Mouse (Mus musculus) right cerebral cortex, postnatal 36 days (tissue): Measurements from ENCODE around the gene Kcnma1.

Experiments
- DNase-seq, 2 experiments: peaks; one replicate each; pipeline ENCODE4 v3.0.0; 2022; ENCODE audit warnings: low spot score in 2 of 2, mixed read lengths in 1 of 2

Gene Kcnma1

GRCm38 (mm10) chr14:23966471-23966870 lies 47.8 kb downstream of the Kcnma1 start:
- peak; percentile 61 to 74 for DNase-seq

- DNase-seq = no peak
Measured at GRCm38 (mm10) chr14:23959061-23959460, 55.2 kb downstream of the Kcnma1 start.

DNA sequence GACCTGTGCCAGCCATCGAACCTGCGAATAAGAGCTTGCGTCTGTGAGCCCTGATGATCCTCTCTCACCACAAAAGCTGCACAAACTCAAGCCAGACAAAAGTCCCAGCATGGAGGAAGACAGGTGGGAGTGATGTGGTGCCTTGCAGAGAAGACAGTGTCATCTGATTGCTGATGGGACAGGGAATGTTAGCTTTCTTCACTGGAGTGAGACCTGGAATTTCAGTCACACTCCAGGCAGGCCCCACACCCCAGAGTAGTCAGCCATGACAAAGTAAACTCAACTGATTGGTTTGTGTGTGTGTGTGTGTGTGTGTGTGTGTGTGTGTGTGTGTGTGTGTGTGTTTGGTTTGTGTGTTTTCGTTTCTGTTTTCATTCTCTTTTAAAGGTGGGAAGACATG lies 57.0 kb downstream of the Kcnma1 start:
- no peak for DNase-seq

DNA sequence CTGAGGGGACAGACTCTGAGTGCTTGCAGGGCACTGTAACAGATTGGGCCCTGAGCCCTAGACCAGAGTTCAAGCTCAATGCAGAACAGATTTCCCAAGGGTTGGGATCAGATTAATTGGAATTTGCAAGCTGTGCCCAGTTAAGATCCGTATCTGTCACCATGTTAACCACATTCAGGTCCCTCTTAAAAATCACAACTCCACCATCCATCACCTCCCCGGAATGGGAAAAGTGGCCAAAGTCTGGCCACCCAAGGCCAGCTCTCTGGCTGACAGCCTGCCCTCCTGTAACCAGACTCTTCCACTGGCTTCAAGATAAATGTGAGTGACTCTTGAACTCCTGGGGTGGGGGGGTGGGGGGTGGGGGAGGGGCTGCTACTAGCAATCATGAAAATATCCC lies 70.4 kb downstream of the Kcnma1 start:
- DNase-seq = no peak

DNA sequence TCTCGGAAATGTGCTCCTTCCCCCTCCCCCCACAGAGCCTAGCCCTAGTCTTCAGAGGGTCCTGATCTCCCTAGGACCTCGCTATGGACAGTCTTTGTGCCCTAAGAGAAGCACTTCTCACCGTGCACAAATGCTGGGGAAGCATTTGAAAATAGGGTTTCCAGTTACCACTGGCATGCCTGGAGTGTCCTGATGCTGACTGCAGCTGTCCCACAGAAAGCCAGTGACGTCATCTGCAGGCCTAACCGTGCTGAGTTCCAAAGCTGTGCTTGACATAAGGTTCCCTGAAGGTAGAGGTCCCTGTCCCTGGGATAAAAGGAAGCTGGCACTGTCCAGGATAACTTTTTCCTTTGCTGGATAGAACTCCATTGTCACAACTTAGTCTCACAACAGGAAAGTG lies 71.1 kb downstream of the Kcnma1 start:
- no peak for DNase-seq

- no peak for DNase-seq
Measured at GRCm38 (mm10) chr14:23942103-23942502, 72.2 kb downstream of the Kcnma1 start.

- DNase-seq = no peak
Measured at GRCm38 (mm10) chr14:23935016-23935415, 79.3 kb downstream of the Kcnma1 start.

GRCm38 (mm10) chr14:23931671-23932071 lies 82.6 kb downstream of the Kcnma1 start:
- no peak for DNase-seq

- no peak for DNase-seq
Measured at GRCm38 (mm10) chr14:23929168-23929567, 85.1 kb downstream of the Kcnma1 start.

GRCm38 (mm10) chr14:23923356-23923755 lies 90.9 kb downstream of the Kcnma1 start:
- peak in 1 of 2 experiments; percentile 34 for DNase-seq

DNA sequence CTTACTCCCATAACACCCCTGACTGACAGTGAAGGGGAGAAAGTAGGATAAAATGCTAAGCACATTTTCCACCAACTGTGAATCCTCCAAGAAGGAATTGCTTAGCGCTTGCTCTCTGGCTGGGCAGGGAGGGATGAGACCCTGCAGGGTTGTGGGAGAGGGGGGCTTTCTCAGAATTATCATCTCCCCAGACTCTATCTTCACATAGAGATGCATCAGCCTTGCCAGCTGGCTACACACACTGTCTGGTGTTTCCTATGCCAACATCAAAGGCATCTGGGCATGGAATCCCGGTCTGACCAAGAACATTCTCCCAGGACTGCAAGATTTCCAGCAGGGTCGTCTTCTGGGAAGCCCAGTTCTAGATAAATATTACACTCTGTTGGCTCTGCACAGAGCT lies 91.5 kb downstream of the Kcnma1 start:
- DNase-seq = no peak

DNA sequence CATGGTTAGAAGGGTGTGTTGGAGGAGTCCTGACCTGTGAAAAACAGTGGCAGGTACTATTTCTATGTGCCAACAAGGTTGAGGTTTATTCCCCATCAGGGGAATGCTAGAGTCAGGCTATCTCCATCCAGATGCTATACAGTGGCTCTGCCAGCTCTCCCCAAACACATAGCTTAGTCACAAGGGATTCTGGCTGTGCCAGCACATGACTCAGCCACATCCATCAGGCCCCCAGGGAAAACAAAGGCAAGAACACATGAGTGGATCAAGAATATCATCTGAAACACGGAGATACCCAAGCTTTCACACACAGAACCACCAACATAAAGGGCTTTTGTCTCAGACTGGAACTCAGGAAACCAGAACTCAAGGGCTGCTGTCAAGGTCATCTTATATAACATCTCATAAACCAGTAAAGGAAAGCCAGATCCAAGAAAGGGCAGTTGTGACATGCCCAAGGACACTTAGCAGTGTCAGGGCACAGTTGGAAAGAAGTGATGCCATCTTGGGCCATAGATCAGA lies 103.1 kb downstream of the Kcnma1 start:
- peak; percentile 45 to 46 for DNase-seq

- DNase-seq = no peak
Measured at GRCm38 (mm10) chr14:23908564-23908963, 105.7 kb downstream of the Kcnma1 start.

DNA sequence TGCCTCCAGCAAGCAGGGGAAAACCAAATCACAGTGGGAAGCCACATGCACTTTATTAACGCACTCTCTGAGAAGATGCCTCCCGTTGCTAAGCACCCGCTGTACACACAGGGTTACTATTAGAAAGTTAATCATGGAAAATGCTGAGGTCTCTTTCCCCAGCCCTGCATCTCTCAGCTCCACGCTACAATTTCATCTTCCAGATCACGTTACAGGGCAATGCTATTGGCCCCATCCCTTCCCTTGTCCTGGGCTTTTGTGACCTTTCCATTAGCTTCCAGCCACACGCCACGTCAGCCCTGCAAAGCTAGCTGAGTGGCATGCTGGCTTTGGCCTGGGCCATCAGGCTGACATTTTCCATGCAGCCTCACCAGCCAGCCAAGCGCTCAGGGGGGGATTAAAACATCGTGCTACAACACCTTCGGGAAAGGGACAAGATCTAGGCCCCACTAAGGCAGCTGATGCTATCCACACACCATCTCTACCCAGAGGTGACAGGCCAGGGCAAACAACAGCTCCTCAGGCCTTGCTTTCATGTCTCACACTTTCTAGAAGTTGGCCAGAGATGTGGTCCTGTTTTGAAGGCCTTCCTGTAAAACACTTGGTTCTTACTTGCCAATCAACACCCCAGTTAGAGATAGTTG lies 111.5 kb downstream of the Kcnma1 start:
- no peak for DNase-seq

DNA sequence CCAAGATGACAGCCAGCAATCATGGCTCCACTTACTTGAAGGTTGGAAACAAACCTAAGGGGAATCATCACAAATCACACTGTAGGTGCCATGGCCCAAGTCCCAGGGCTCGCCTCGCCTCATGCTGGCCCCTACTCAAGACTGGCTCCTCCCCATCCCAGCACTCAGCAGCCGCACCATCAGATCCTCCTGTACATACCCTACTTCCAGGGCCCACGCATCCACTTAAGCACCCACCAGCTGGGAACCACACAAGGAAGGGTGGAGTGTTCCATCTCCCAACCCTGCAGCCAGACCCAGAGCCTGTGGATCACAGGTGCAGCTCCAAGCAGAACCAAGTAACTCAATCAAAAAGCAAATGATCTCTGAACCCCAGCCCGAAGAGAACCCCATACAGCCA lies 114.8 kb downstream of the Kcnma1 start:
- no peak for DNase-seq

GRCm38 (mm10) chr14:23897815-23898214 lies 116.5 kb downstream of the Kcnma1 start:
- peak; percentile 66 to 76 for DNase-seq

GRCm38 (mm10) chr14:23896036-23896435 lies 118.3 kb downstream of the Kcnma1 start:
- no peak for DNase-seq

DNA sequence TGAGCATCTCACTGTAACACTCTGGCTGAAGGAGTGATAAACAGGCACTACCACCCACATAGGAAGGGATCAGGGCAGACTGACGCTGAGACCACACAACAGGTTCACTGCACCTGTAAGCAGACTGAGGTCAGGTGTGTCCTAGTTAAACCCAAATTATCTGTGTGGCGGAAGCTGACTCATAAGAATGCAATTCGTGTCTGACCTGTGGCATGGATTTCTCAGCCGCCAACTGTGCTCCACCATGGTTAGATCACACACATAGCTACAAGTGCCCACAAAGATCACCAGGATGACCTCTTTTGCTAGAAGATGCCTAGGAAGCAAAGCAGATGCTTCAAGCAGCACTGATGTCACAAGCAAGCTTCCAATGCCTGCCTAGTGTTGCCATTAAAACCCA lies 128.2 kb downstream of the Kcnma1 start:
- no peak for DNase-seq

DNA sequence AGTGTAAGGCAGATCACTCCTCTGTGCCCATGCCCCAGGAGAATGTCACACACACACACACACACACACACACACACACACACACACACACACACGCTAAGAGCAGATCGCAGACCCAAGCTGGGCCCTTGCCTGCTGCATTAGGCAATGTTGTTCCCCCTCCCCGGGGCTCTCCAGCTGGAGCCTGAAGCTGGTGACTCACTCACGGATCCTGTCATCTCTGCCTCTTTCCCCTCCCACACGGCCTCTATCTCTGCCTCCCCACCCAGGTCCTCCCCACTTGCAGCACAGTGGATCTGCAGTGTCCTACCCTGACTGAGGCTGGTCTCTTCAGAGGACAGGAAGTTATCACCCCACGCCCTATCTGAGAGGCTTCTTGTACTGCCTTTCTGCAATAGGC lies 128.8 kb downstream of the Kcnma1 start:
- peak; percentile 83 to 85 for DNase-seq

DNA sequence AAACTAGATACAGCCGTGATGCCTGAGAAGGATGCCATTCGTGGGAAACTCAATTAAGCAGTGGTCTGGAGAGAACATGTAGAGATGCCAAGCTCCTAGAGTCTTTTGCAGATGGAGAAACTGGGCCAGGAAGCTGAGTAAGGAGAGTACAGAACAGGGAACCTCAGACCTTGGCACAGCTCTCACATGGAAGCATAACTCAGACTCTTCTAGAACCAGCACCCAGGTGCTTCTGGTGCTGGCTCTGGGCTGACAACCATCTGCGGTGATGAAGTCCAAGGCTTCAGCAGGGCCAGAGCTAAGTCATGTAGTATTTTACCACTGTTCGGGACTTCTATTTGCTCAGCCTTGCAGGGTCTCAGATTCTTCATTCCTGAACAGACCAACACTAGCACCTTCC lies 129.2 kb downstream of the Kcnma1 start:
- peak in 1 of 2 experiments; percentile 24 for DNase-seq

DNA sequence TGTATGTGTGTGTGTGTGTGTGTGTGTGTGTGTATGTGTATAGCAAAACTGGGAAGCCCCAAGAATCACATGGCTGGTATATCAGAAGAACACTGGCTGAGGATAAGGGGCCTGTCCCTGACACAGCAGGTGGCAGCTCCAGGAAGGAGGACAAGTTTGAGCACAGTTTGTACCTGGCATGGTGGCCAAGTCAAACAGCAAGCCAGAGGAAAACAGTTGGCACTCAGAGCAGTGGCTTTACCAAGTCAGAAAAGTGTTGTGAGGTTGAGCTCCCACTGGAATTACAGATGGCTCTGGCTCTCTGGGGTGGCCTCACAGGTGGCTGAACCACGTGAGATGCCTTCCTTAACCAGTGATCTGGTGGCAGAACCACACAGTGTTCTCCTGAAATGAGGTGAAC lies 132.3 kb downstream of the Kcnma1 start:
- DNase-seq = no peak

- no peak for DNase-seq
Measured at GRCm38 (mm10) chr14:23879331-23879730, 135.0 kb downstream of the Kcnma1 start.

DNA sequence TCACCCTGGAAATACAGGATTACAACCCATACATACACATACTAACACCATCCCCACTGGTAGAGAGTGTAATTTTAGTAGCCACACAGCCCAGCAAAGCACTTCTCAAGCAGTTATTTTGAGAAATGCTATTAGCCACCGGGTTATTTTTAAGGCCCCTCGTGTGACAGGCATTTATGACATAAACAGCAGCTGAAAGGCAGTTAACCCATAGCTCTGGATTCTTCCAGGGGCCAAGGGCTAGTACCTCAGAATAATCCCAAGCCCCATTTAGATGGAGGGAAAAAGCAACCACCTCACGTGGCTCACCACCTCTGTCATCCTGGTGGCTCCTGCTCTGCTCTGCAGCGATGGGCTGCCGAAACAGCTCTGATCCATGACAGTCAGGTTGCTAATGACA lies 136.7 kb downstream of the Kcnma1 start:
- DNase-seq = no peak

DNA sequence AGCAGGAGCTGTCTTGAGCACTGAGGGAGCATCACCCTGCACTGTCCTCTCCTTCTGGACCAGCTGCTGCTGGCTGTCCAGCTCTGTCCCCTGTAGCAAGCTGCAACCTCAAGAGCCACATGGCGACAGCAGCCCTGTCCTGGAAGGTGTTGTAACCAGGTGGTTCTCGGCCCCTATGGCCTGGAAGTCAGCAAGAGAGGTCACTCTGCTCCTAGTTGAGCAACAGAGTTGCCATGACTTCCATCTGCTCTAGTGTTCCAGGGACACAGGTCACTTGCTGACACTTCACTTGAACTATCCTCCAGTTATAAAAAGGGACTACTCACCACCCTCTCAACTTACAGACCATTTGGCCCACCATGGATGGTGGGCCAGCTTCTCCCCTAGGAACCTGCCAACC lies 139.7 kb downstream of the Kcnma1 start:
- no peak for DNase-seq
